Mouse (Mus musculus) intestine, embryonic 15.5 days (tissue): Measurements from ENCODE around the gene Fam81a. TPM values are rescaled to one million over a fixed set of nuclear protein-coding genes. Genes with fewer than 3 reads are reported as not detected.

ENCODE experiments used
- ATAC-seq: fragments of 200-750 bp; cut with Nextera tagmentation; 2 replicates; pipeline ENCODE4 v1.8.0; 2017; ENCODE audit warnings: moderate TSS enrichment, moderate library complexity
- H3K27ac ChIP-seq: fragments of 300-500 bp; sonication (generic); 2 replicates; pipeline ENCODE4 v1.5.1; 2015; ENCODE audit warnings: mild to moderate bottlenecking, inconsistent platforms
- H3K27me3 ChIP-seq: fragments of 300-500 bp; sonication (generic); replicated peaks from 2 replicates; pipeline ENCODE4 v1.6.1; 2015; ENCODE audit warnings: inconsistent platforms
- H3K36me3 ChIP-seq: fragments of 300-500 bp; sonication (generic); 2 replicates; pipeline ENCODE4 v1.6.1; 2015; ENCODE audit warnings: inconsistent platforms
- H3K4me1 ChIP-seq: fragments of 300-500 bp; sonication (generic); replicated peaks from 2 replicates; pipeline ENCODE4 v1.6.1; 2015; ENCODE audit warnings: inconsistent platforms
- H3K4me2 ChIP-seq: fragments of 300-500 bp; sonication (generic); replicated peaks from 2 replicates; pipeline ENCODE4 v1.6.1; 2015; ENCODE audit warnings: mild to moderate bottlenecking, inconsistent platforms
- H3K4me3 ChIP-seq: fragments of 300-500 bp; sonication (generic); replicated peaks from 2 replicates; pipeline ENCODE4 v1.5.1; 2015; ENCODE audit warnings: inconsistent platforms
- H3K9ac ChIP-seq: fragments of 300-500 bp; sonication (generic); 2 replicates; pipeline ENCODE4 v1.6.1; 2015; ENCODE audit warnings: inconsistent platforms
- H3K9me3 ChIP-seq: fragments of 300-500 bp; sonication (generic); 2 replicates; pipeline ENCODE4 v1.6.1; 2016; ENCODE audit warnings: inconsistent platforms
- WGBS: fragments of 180-500 bp; shearing (Covaris S2); methylation state at CpG from one replicate; pipeline ENCODE4 v1.1.7; 2015; 5-methylcytosine and 5-hydroxymethylcytosine counted together
- polyA plus RNA-seq: library from polyadenylated mRNA; unstranded; fragments of >200 nt; fragmentation: Nextera tagmentation; extraction: Ambion mirVana; gene quantifications from 2 replicates; pipeline ENCODE4 v1.2.1, GENCODE M21; 2015

Gene Fam81a
- polyA plus RNA-seq, 1 experiment from 2014 or later: 7.1 TPM

GRCm38 (mm10) chr9:70140871-70141796 is 1.2 kb downstream of the Fam81a start:
- Histone ChIP-seq H3K4me3 (peak overlapping the region; percentile 62), H3K4me1 (peaks cover 13% of the 10 kb centered on the region), H3K36me3 (no peaks in the 10 kb centered on the region), H3K9me3 (no peaks in the 10 kb centered on the region), H3K9ac (peak overlapping the region; percentile 56), H3K27me3 (peaks cover 8% of the 10 kb centered on the region), H3K4me2 (peak overlapping the region; percentile 95), H3K27ac (no peak overlapping the region)
- peak; percentile 90 for ATAC-seq
- WGBS: under 1% methylated on average over 83 of the region's 87 CpGs

- Histone ChIP-seq H3K27me3 (peaks cover 8% of the 10 kb centered on the region), H3K4me2 (peak overlapping the region; percentile 95), H3K9me3 (no peaks in the 10 kb centered on the region), H3K9ac (no peak overlapping the region), H3K27ac (no peak overlapping the region), H3K4me3 (no peak overlapping the region), H3K36me3 (no peaks in the 10 kb centered on the region), H3K4me1 (peaks cover 13% of the 10 kb centered on the region)
- WGBS: 62% methylated on average over 4 of the region's 4 CpGs
- no peak for ATAC-seq
Observed at GRCm38 (mm10) chr9:70140340-70140739, 2.0 kb downstream of the Fam81a start.

DNA sequence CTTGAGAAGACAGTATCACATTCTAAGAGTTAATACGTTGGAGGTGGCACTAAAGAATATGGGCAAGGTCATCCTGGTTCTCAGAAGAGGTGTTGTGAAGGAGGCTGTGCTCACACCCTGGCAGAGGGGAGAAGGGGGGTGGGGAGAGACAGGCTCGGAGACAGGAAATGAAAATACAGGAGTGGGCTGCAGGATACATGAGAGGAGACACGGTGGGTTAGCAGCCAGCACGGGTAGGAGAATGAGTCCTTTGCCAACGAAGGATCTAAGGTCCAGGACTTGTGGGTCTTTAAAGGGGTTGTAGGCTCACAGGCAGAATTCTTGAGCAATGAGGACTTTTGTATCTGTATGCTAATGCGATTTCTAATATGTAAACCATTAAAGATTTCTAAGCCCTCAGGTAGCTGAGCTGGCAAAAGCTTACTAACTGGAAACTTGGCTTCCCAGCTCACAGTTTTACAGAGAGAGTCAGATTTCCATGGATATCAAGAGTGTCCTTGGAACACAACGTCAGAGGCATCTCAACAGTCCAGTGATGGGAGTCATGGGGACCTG is 3.0 kb downstream of the Fam81a start:
- Histone ChIP-seq H3K36me3 (no peaks in the 10 kb centered on the region), H3K4me1 (peaks cover 13% of the 10 kb centered on the region), H3K4me2 (peak overlapping the region; percentile 29; the same call in 1 of the 2 replicates), H3K9ac (no peak overlapping the region), H3K27me3 (peaks cover 8% of the 10 kb centered on the region), H3K27ac (no peak overlapping the region), H3K9me3 (no peaks in the 10 kb centered on the region), H3K4me3 (no peak overlapping the region)
- 34% methylated on average over 7 of the region's 7 CpGs for WGBS
- ATAC-seq: peak; percentile 42

DNA sequence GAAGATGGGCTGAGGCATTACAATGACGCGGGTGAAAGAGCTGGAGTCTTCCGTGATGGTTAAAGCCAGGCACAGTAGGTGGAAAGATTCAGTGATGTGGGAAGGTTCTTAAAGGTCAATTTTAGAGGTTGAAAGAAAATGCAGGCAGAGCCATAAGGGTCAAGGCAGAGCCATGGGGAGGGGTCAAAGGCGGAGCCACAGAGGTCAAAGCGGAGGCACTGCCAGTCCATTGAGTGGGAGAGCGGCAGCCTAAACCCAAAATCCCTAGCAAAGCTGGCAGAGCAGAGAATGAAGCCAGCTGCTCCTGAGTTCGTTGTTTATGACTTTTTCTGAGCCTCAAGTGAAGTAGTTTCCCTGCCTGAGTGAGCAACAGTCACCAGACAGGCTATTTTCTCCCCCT is 3.8 kb downstream of the Fam81a start:
- no peak overlapping the region for H3K27ac ChIP-seq
- H3K4me1 ChIP-seq: peaks cover 13% of the 10 kb centered on the region
- no peak overlapping the region for H3K4me3 ChIP-seq
- no peak for ATAC-seq
- H3K4me2 ChIP-seq: no peak overlapping the region
- H3K9ac ChIP-seq: no peak overlapping the region
- no peaks in the 10 kb centered on the region for H3K36me3 ChIP-seq
- no peaks in the 10 kb centered on the region for H3K9me3 ChIP-seq
- WGBS: 61% methylated on average over 7 of the region's 7 CpGs
- H3K27me3 ChIP-seq: peaks cover 8% of the 10 kb centered on the region

GRCm38 (mm10) chr9:70137991-70138390 is 4.4 kb downstream of the Fam81a start:
- H3K27ac ChIP-seq: no peak overlapping the region
- WGBS: 90% methylated on average over 5 of the region's 5 CpGs
- H3K36me3 ChIP-seq: no peaks in the 10 kb centered on the region
- H3K4me1 ChIP-seq: peaks cover 13% of the 10 kb centered on the region
- ATAC-seq: no peak
- H3K4me2 ChIP-seq: no peak overlapping the region
- H3K9me3 ChIP-seq: no peaks in the 10 kb centered on the region
- H3K27me3 ChIP-seq: peaks cover 8% of the 10 kb centered on the region
- H3K4me3 ChIP-seq: no peak overlapping the region
- no peak overlapping the region for H3K9ac ChIP-seq

- no peaks in the 10 kb centered on the region for H3K36me3 ChIP-seq
- H3K4me2 ChIP-seq: no peak overlapping the region
- H3K27ac ChIP-seq: no peak overlapping the region
- no peaks in the 10 kb centered on the region for H3K27me3 ChIP-seq
- no peak overlapping the region for H3K4me3 ChIP-seq
- H3K9ac ChIP-seq: no peak overlapping the region
- peaks cover 6% of the 10 kb centered on the region; the same call in 1 of the 2 replicates for H3K4me1 ChIP-seq
- 83% methylated on average over 1 of the region's 1 CpGs for WGBS
- H3K9me3 ChIP-seq: no peaks in the 10 kb centered on the region
- no peak for ATAC-seq
Observed at GRCm38 (mm10) chr9:70135186-70135585, 7.2 kb downstream of the Fam81a start.

- 69% methylated on average over 5 of the region's 5 CpGs for WGBS
- no peak overlapping the region for H3K9ac ChIP-seq
- no peaks in the 10 kb centered on the region for H3K27me3 ChIP-seq
- 0 out of 2 replicates have a peak, but pooled peaks cover 1% of the 10 kb centered on the region for H3K4me1 ChIP-seq
- no peaks in the 10 kb centered on the region for H3K9me3 ChIP-seq
- H3K4me3 ChIP-seq: no peak overlapping the region
- no peaks in the 10 kb centered on the region for H3K36me3 ChIP-seq
- H3K4me2 ChIP-seq: no peak overlapping the region
- H3K27ac ChIP-seq: no peak overlapping the region
- ATAC-seq: no peak
Observed at GRCm38 (mm10) chr9:70134716-70135115, 7.6 kb downstream of the Fam81a start.

DNA sequence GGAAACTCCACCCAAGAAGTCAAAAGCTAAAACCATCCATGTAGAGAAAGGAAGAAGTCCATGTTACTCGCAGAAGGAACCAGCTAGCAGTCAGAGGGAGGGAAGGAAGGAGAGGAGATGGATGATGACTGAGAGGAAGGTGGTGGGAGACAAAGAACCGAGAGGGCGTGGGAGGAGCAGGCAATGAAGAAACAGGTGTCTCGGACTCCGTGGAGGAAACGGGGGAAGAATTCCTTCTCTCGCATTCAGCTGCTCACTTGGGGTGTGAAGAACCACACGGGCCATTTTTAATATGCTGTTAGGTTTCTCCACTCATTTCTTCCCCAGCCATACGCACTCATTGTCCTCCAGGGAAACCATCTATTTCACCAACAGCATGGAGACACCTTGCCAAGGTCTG is 8.1 kb downstream of the Fam81a start:
- Histone ChIP-seq H3K27me3 (no peaks in the 10 kb centered on the region), H3K27ac (no peak overlapping the region), H3K9ac (no peak overlapping the region), H3K36me3 (no peaks in the 10 kb centered on the region), H3K4me3 (no peak overlapping the region), H3K4me1 (no peaks in the 10 kb centered on the region), H3K4me2 (no peak overlapping the region), H3K9me3 (no peaks in the 10 kb centered on the region)
- 88% methylated on average over 9 of the region's 9 CpGs for WGBS
- no peak for ATAC-seq

DNA sequence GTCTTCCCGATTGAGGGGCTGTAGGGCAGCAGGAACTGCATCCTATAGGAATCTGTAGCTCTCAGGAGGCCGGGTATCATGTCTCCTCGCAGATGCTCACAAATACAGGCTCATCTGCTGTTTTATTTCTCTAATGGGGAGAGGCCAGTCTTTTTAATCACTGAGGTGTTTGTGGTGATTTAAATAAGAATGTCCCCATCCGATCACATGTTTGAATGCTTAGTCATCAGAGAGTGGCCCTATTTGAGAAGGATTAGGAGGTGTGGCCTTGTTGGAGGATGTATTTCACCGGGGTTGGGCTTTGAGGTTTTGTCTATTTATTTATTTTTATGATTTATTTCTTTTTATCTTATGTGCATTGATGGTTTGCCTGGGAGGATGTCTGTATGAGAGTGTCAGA is 11.6 kb downstream of the Fam81a start:
- Histone ChIP-seq H3K4me1 (no peaks in the 10 kb centered on the region), H3K4me2 (no peak overlapping the region), H3K4me3 (no peak overlapping the region), H3K9ac (no peak overlapping the region), H3K27ac (no peak overlapping the region), H3K27me3 (no peaks in the 10 kb centered on the region), H3K9me3 (no peaks in the 10 kb centered on the region), H3K36me3 (no peaks in the 10 kb centered on the region)
- WGBS: 87% methylated on average over 5 of the region's 5 CpGs
- no peak for ATAC-seq

- peak overlapping the region; percentile 18 for H3K4me3 ChIP-seq
- peak; percentile 39; the same call in 1 of the 2 replicates for ATAC-seq
- H3K9me3 ChIP-seq: no peaks in the 10 kb centered on the region
- H3K27me3 ChIP-seq: no peaks in the 10 kb centered on the region
- H3K4me2 ChIP-seq: peak overlapping the region; percentile 53
- H3K36me3 ChIP-seq: no peaks in the 10 kb centered on the region
- no peak overlapping the region for H3K27ac ChIP-seq
- peaks cover 5% of the 10 kb centered on the region; the same call in 1 of the 2 replicates for H3K4me1 ChIP-seq
- H3K9ac ChIP-seq: no peak overlapping the region
- 10% methylated on average over 10 of the region's 10 CpGs for WGBS
Observed at GRCm38 (mm10) chr9:70111869-70112286, 30.5 kb downstream of the Fam81a start.

- Histone ChIP-seq H3K36me3 (no peaks in the 10 kb centered on the region), H3K27ac (no peak overlapping the region), H3K4me3 (no peak overlapping the region), H3K4me1 (peaks cover 5% of the 10 kb centered on the region; the same call in 1 of the 2 replicates), H3K9ac (no peak overlapping the region), H3K27me3 (no peaks in the 10 kb centered on the region), H3K9me3 (no peaks in the 10 kb centered on the region), H3K4me2 (no peak overlapping the region)
- WGBS: 59% methylated on average over 7 of the region's 7 CpGs
- ATAC-seq: no peak
Observed at GRCm38 (mm10) chr9:70110871-70111270, 31.5 kb downstream of the Fam81a start.

GRCm38 (mm10) chr9:70109279-70109678 is 33.1 kb downstream of the Fam81a start:
- Histone ChIP-seq H3K27me3 (no peaks in the 10 kb centered on the region), H3K9me3 (no peaks in the 10 kb centered on the region), H3K4me2 (no peak overlapping the region), H3K4me1 (peaks cover 5% of the 10 kb centered on the region; the same call in 1 of the 2 replicates), H3K4me3 (no peak overlapping the region), H3K27ac (no peak overlapping the region), H3K36me3 (no peaks in the 10 kb centered on the region), H3K9ac (no peak overlapping the region)
- 0 out of 2 replicates have a peak, but pooled peaks have one; percentile 56 for ATAC-seq
- 10% methylated on average over 3 of the region's 3 CpGs for WGBS
